Mouse (Mus musculus) inflammation-experienced regulatory T-cells, adult 16 weeks (primary cell): ENCODE data around the gene Abca1. TPM values are rescaled to one million over a fixed set of nuclear protein-coding genes. Genes with fewer than 3 reads are reported as not detected.

ENCODE experiments used
- polyA plus RNA-seq: library from polyadenylated mRNA; unstranded; fragments of 100-300 nt; shearing (Covaris generic); gene quantifications from one replicate; pipeline ENCODE4 v1.2.1, GENCODE M21; 2017

The Abca1 gene
- polyA plus RNA-seq, result 7.0 TPM

DNA sequence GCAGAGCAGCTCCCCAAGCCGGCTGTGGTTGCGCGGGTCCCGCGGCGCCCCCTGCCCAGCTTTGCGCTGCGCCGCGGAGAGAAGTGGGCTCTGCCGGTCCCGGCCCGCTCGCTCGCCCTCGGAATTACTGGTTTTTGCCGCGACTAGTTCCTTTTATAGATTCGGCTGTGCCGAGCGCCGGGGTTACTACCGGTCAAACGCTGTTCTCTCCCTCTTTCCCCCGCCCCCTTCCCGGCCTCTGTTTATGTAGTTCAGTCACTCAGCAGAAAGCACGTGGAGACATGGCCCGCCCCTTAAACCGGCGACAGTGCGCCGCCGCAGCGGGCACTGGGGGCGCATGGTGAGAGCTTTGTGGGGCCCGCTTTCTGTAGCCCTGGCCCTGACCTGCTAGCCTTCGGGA lies at the start of gene Abca1:
Gene Abca1 (minus strand): TSS at position 129 of the 400 bp plus-strand sequence.

DNA sequence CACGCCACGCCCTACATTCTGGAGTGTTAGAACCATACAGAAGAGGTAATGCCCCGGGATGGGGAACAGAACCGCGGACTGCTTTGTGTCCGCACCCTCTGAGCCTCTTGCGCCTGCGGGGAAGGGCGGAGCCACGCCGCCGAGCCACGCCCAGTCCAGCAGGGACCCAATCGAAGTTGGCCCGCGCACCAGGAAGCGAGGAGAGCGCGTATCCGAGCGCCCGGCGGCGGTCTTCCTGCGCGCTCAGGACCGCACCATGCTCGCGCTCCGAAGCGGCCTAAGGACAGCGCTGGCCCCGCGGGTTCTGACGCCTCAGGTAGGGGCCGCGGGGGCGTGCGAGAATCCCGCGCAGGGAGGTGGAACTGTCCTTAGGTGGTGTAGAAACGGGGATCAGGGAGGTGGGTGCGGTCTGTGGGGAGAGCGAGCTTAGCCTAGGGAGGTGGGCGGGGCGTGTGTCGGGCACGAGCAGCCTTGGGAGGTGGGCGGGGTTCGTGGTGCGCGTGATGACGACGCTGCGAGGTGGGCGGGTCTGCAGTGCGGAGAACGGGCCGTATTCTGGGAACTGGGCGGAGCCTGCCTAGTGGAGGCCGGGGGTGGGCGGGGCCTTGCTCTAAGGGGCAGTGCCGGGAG lies 147.8 kb downstream of the Abca1 start, which contains the start of gene Nipsnap3b:
Gene Nipsnap3b (plus strand): TSS at position 149 of the 630 bp plus-strand sequence.

DNA sequence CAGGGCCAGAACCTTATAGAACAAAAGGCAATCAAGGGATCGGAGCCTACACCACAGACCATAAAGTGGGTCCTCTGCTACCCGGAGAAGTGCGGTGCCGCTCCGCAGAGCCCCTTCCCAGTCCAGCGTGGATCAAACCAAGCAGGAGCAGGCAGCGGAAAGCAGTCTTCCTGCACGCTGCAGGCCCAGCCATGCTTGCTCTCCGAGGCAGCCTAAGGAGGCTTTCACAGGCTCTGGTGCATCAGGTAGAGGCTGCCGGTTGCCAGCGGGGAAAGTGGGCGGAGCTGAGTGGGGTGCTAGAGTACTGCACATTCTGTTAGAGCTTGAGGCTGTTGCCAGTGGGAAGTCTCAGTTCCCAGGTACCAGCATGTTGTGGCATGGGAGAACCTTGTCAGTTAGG lies 170.4 kb downstream of the Abca1 start, which contains the start of gene Nipsnap3a:
Gene Nipsnap3a (plus strand): TSS at position 25 of the 400 bp plus-strand sequence.

Other genes with a start within 250 kb of the Abca1 start
- not detected for gene Olfr272, start 240.7 kb downstream of the Abca1 start, polyA plus RNA-seq
- not detected for gene Olfr270, start 195.3 kb downstream of the Abca1 start, polyA plus RNA-seq
- not detected for gene Nipsnap3a, start 170.6 kb downstream of the Abca1 start, polyA plus RNA-seq
- gene Nipsnap3b, start 148.0 kb downstream of the Abca1 start, polyA plus RNA-seq, result 81.2 TPM